Mouse (Mus musculus) hindbrain, embryonic 16.5 days (tissue): ENCODE measurements around the gene C1qtnf6. TPM values are rescaled to one million over a fixed set of nuclear protein-coding genes. Genes with fewer than 3 reads are reported as not detected.

ENCODE experiments used
- ATAC-seq: fragments of 200-750 bp; cut with Nextera tagmentation; 2 replicates; pipeline ENCODE4 v1.8.0; 2017; ENCODE audit warnings: moderate TSS enrichment, moderate library complexity
- H3K27ac ChIP-seq: fragments of 300-500 bp; sonication (generic); 2 replicates; pipeline ENCODE4 v1.5.1; 2014; ENCODE audit warnings: low read depth, mild to moderate bottlenecking, control low read depth, low read length, moderate library complexity
- H3K27me3 ChIP-seq: fragments of 300-500 bp; sonication (generic); replicated peaks from 2 replicates; pipeline ENCODE4 v1.6.1; 2014; ENCODE audit warnings: low read length; ENCODE audit not compliant: control insufficient read depth, insufficient read depth
- H3K36me3 ChIP-seq: fragments of 300-500 bp; sonication (generic); 2 replicates; pipeline ENCODE4 v1.6.1; 2014; ENCODE audit warnings: mild to moderate bottlenecking, low read length, moderate library complexity, mixed read lengths; ENCODE audit not compliant: control insufficient read depth, insufficient read depth
- H3K4me1 ChIP-seq: fragments of 300-500 bp; sonication (generic); 2 replicates; pipeline ENCODE4 v1.6.1; 2014; ENCODE audit warnings: low read depth, low read length; ENCODE audit not compliant: control insufficient read depth, insufficient read depth
- H3K4me2 ChIP-seq: fragments of 300-500 bp; sonication (generic); 2 replicates; pipeline ENCODE4 v1.6.1; 2014; ENCODE audit warnings: mild to moderate bottlenecking, low read length, control low read depth, moderate library complexity
- H3K4me3 ChIP-seq: fragments of 300-500 bp; sonication (generic); 2 replicates; pipeline ENCODE4 v1.5.1; 2014; ENCODE audit warnings: mild to moderate bottlenecking, low read length, control low read depth, moderate library complexity
- H3K9ac ChIP-seq: fragments of 300-500 bp; sonication (generic); 2 replicates; pipeline ENCODE4 v1.6.1; 2014; ENCODE audit warnings: low read depth, mild to moderate bottlenecking, control low read depth, low read length, moderate library complexity
- H3K9me3 ChIP-seq: fragments of 300-500 bp; sonication (generic); 2 replicates; pipeline ENCODE4 v1.6.1; 2014; ENCODE audit warnings: mild to moderate bottlenecking, low read length, moderate library complexity; ENCODE audit not compliant: control insufficient read depth
- WGBS: fragments of 180-500 bp; shearing (Covaris S2); extraction: QIAGEN DNeasy Blood & Tissue Kit; methylation state at CpG from one replicate; pipeline ENCODE4 v1.1.7; 2014; 5-methylcytosine and 5-hydroxymethylcytosine counted together
- polyA plus RNA-seq: library from polyadenylated mRNA; unstranded; fragments of >200 nt; fragmentation: Nextera tagmentation; extraction: Ambion mirVana; gene quantifications from 2 replicates; pipeline ENCODE4 v1.2.1, GENCODE M21; 2015

The C1qtnf6 gene
- polyA plus RNA-seq, 1 experiment from 2014 or later, result 9.9 TPM

- Histone ChIP-seq H3K4me3 (no peak overlapping the region), H3K9ac (no peak overlapping the region), H3K27ac (no peak overlapping the region), H3K4me1 (peaks cover 23% of the 10 kb centered on the region), H3K9me3 (no peaks in the 10 kb centered on the region), H3K36me3 (no peaks in the 10 kb centered on the region), H3K27me3 (no peaks in the 10 kb centered on the region), H3K4me2 (no peak overlapping the region)
- no peak for ATAC-seq
- 74% methylated on average over 7 of the region's 7 CpGs for WGBS
Measured at GRCm38 (mm10) chr15:78527973-78528372, 3.2 kb downstream of the C1qtnf6 start.

- H3K36me3 ChIP-seq, result no peaks in the 10 kb centered on the region
- no peak overlapping the region for H3K4me2 ChIP-seq
- no peak overlapping the region for H3K27ac ChIP-seq
- no peak for ATAC-seq
- H3K4me1 ChIP-seq, result no peaks in the 10 kb centered on the region; the same call in 1 of the 2 replicates
- WGBS, result 86% methylated on average over 5 of the region's 5 CpGs
- no peak overlapping the region for H3K9ac ChIP-seq
- no peak overlapping the region for H3K4me3 ChIP-seq
- H3K27me3 ChIP-seq, result no peaks in the 10 kb centered on the region
- no peaks in the 10 kb centered on the region for H3K9me3 ChIP-seq
Measured at GRCm38 (mm10) chr15:78524163-78524562, 7.1 kb downstream of the C1qtnf6 start.

GRCm38 (mm10) chr15:78521892-78522291 is 9.3 kb downstream of the C1qtnf6 start:
- H3K9me3 ChIP-seq, result no peaks in the 10 kb centered on the region
- no peak for ATAC-seq
- no peak overlapping the region for H3K27ac ChIP-seq
- H3K4me2 ChIP-seq, result no peak overlapping the region
- H3K36me3 ChIP-seq, result no peaks in the 10 kb centered on the region
- H3K4me3 ChIP-seq, result no peak overlapping the region
- no peaks in the 10 kb centered on the region for H3K27me3 ChIP-seq
- no peak overlapping the region for H3K9ac ChIP-seq
- 85% methylated on average over 6 of the region's 6 CpGs for WGBS
- H3K4me1 ChIP-seq, result no peaks in the 10 kb centered on the region

GRCm38 (mm10) chr15:78521331-78521730 is 9.9 kb downstream of the C1qtnf6 start:
- Histone ChIP-seq H3K9me3 (no peaks in the 10 kb centered on the region), H3K4me1 (no peaks in the 10 kb centered on the region), H3K27me3 (no peaks in the 10 kb centered on the region), H3K4me2 (no peak overlapping the region), H3K36me3 (no peaks in the 10 kb centered on the region), H3K4me3 (no peak overlapping the region), H3K27ac (no peak overlapping the region), H3K9ac (no peak overlapping the region)
- ATAC-seq, result no peak
- 73% methylated on average over 8 of the region's 8 CpGs for WGBS

- WGBS, result 74% methylated on average over 13 of the region's 13 CpGs
- H3K9ac ChIP-seq, result no peak overlapping the region
- no peaks in the 10 kb centered on the region for H3K9me3 ChIP-seq
- no peak overlapping the region for H3K4me2 ChIP-seq
- H3K4me1 ChIP-seq, result no peaks in the 10 kb centered on the region
- no peak for ATAC-seq
- no peak overlapping the region for H3K4me3 ChIP-seq
- H3K27ac ChIP-seq, result no peak overlapping the region
- H3K36me3 ChIP-seq, result no peaks in the 10 kb centered on the region
- H3K27me3 ChIP-seq, result no peaks in the 10 kb centered on the region
Measured at GRCm38 (mm10) chr15:78520112-78520715, 11.0 kb downstream of the C1qtnf6 start.

- Histone ChIP-seq H3K4me2 (no peak overlapping the region), H3K36me3 (no peaks in the 10 kb centered on the region)
- no peak for ATAC-seq
Measured at GRCm38 (mm10) chr15:78518221-78518620, 13.0 kb downstream of the C1qtnf6 start.

GRCm38 (mm10) chr15:78515759-78516158 is 15.5 kb downstream of the C1qtnf6 start:
- H3K9ac ChIP-seq, result no peak overlapping the region
- H3K4me1 ChIP-seq, result no peaks in the 10 kb centered on the region
- H3K4me3 ChIP-seq, result no peak overlapping the region
- no peaks in the 10 kb centered on the region for H3K36me3 ChIP-seq
- 89% methylated on average over 6 of the region's 6 CpGs for WGBS
- no peak overlapping the region for H3K27ac ChIP-seq
- no peaks in the 10 kb centered on the region for H3K9me3 ChIP-seq
- H3K4me2 ChIP-seq, result no peak overlapping the region
- no peaks in the 10 kb centered on the region for H3K27me3 ChIP-seq
- no peak for ATAC-seq

More at GRCm38 (mm10) chr15:78518221-78518620, 13.0 kb downstream of the C1qtnf6 start:
- H3K9me3 ChIP-seq, result no peaks in the 10 kb centered on the region
- 76% methylated on average over 7 of the region's 7 CpGs for WGBS
- H3K9ac ChIP-seq, result no peak overlapping the region
- H3K27ac ChIP-seq, result no peak overlapping the region
- no peak overlapping the region for H3K4me3 ChIP-seq
- no peaks in the 10 kb centered on the region for H3K4me1 ChIP-seq
- no peaks in the 10 kb centered on the region for H3K27me3 ChIP-seq

GRCm38 (mm10) chr15:78514393-78515146 is 16.6 kb downstream of the C1qtnf6 start:
- WGBS, result 28% methylated on average over 7 of the region's 7 CpGs
- H3K4me2 ChIP-seq, result no peak overlapping the region
- H3K36me3 ChIP-seq, result no peaks in the 10 kb centered on the region
- ATAC-seq, result peak; percentile 61; the same call in 1 of the 2 replicates
- H3K4me3 ChIP-seq, result no peak overlapping the region
- H3K9me3 ChIP-seq, result no peaks in the 10 kb centered on the region
- no peak overlapping the region for H3K9ac ChIP-seq
- peaks cover 4% of the 10 kb centered on the region; the same call in 1 of the 2 replicates for H3K4me1 ChIP-seq
- no peaks in the 10 kb centered on the region for H3K27me3 ChIP-seq
- H3K27ac ChIP-seq, result no peak overlapping the region

- Histone ChIP-seq H3K4me2 (no peak overlapping the region), H3K9ac (no peak overlapping the region), H3K36me3 (no peaks in the 10 kb centered on the region), H3K9me3 (no peaks in the 10 kb centered on the region), H3K27me3 (no peaks in the 10 kb centered on the region), H3K4me1 (peaks cover 5% of the 10 kb centered on the region; the same call in 1 of the 2 replicates), H3K27ac (no peak overlapping the region), H3K4me3 (no peak overlapping the region)
- no peak for ATAC-seq
- WGBS, result 89% methylated on average over 14 of the region's 14 CpGs
Measured at GRCm38 (mm10) chr15:78513019-78513418, 18.2 kb downstream of the C1qtnf6 start.
